Comparison of ENCODE assay signal across 8 mouse cellular contexts in genomic region chr13:36612785-36613750, GRCm38 (mm10).
DNase-seq lines count a peak whose midpoint lies in the region; ATAC-seq and TF ChIP-seq lines count a peak whose summit lies in the region.

No protein-coding gene starts in this region.

- intact Hi-C loops in gastrocnemius, postnatal 14 days (cut with DNase I; ENCODE audit: low total_unique reads): no loop called here

- TF ChIP-seq CTCF in cerebellum, adult 2 months (IDR thresholded peaks at IDR 0.05; ENCODE audit: borderline replicate concordance, insufficient read depth, low read depth, low read length): no peak
- no peak for TF ChIP-seq CTCF in liver, postnatal 0 days (IDR thresholded peaks at IDR 0.05; ENCODE audit: low read depth)

- peak; percentile 44 to 49 for DNase-seq in cerebellum, adult 2 months
- peak; percentile 15 to 26 for DNase-seq in layer of hippocampus, postnatal 25 days (ENCODE audit: extremely low spot score in 1 of 2, low spot score in 1 of 2)
- DNase-seq in ovary, adult 18-20 months (ENCODE audit: low spot score): no peak
- no peak for DNase-seq in adrenal gland, postnatal 14 days
- DNase-seq in liver, postnatal 0 days: no peak
- no peak for DNase-seq in gastrocnemius, postnatal 14 days

- 14% methylated on average over 23 of the region's 23 CpGs for WGBS in cerebellum, adult 2 months
- WGBS in forebrain, embryonic 15.5 days: 7% methylated on average over 23 of the region's 23 CpGs
- 43% methylated on average over 23 of the region's 23 CpGs for WGBS in neural tube, embryonic 15.5 days
- 69% methylated on average over 23 of the region's 23 CpGs for WGBS in liver, postnatal 0 days (ENCODE audit: insufficient replicate concordance)

- no peaks in the 10 kb centered on the region for H3K36me3 ChIP-seq in forebrain, embryonic 15.5 days
- H3K36me3 ChIP-seq in neural tube, embryonic 15.5 days: no peaks in the 10 kb centered on the region
- H3K36me3 ChIP-seq in liver, postnatal 0 days (replicated peaks; ENCODE audit: insufficient read depth, low read length): no peaks in the 10 kb centered on the region

- H3K4me3 ChIP-seq in cerebellum, adult 2 months (replicated peaks; ENCODE audit: insufficient read depth, low read depth, low read length): peak overlapping the region; percentile 55
- peak overlapping the region; percentile 36 for H3K4me3 ChIP-seq in forebrain, embryonic 15.5 days
- H3K4me3 ChIP-seq in neural tube, embryonic 15.5 days (replicated peaks): peak overlapping the region; percentile 20
- no peak overlapping the region for H3K4me3 ChIP-seq in liver, postnatal 0 days (ENCODE audit: low read depth, low read length)

- no peaks in the 10 kb centered on the region for H3K9me3 ChIP-seq in forebrain, embryonic 15.5 days
- no peaks in the 10 kb centered on the region for H3K9me3 ChIP-seq in neural tube, embryonic 15.5 days (replicated peaks)
- no peaks in the 10 kb centered on the region for H3K9me3 ChIP-seq in liver, postnatal 0 days (ENCODE audit: low read length)

- H3K9ac ChIP-seq in forebrain, embryonic 15.5 days (replicated peaks): peak overlapping the region; percentile 45
- no peak overlapping the region for H3K9ac ChIP-seq in neural tube, embryonic 15.5 days (replicated peaks)
- H3K9ac ChIP-seq in liver, postnatal 0 days (replicated peaks): no peak overlapping the region

- H3K27me3 ChIP-seq in cerebellum, adult 2 months (ENCODE audit: control insufficient read depth, insufficient read depth, low read length): no peaks in the 10 kb centered on the region
- no peaks in the 10 kb centered on the region for H3K27me3 ChIP-seq in forebrain, embryonic 15.5 days
- H3K27me3 ChIP-seq in neural tube, embryonic 15.5 days (replicated peaks): no peaks in the 10 kb centered on the region
- no peaks in the 10 kb centered on the region for H3K27me3 ChIP-seq in liver, postnatal 0 days (ENCODE audit: insufficient read depth, low read length)

- H3K27ac ChIP-seq in cerebellum, adult 2 months (ENCODE audit: insufficient read depth, low read length): no peak overlapping the region
- peak overlapping the region; percentile 88 for H3K27ac ChIP-seq in forebrain, embryonic 15.5 days (replicated peaks)
- peak overlapping the region; percentile 76 for H3K27ac ChIP-seq in neural tube, embryonic 15.5 days (replicated peaks)
- no peak overlapping the region for H3K27ac ChIP-seq in liver, postnatal 0 days (ENCODE audit: low read depth)

- peak overlapping the region; percentile 45 for H3K4me2 ChIP-seq in forebrain, embryonic 15.5 days (replicated peaks)
- H3K4me2 ChIP-seq in neural tube, embryonic 15.5 days: peak overlapping the region; percentile 46
- no peak overlapping the region for H3K4me2 ChIP-seq in liver, postnatal 0 days (ENCODE audit: low read depth, low read length)

- peak; percentile 90 for ATAC-seq in forebrain, embryonic 15.5 days (replicated peaks)
- peak; percentile 90 for ATAC-seq in neural tube, embryonic 15.5 days (ENCODE audit: low FRiP score)
- no peak for ATAC-seq in liver, postnatal 0 days

- TF ChIP-seq EP300 in liver, postnatal 0 days (IDR thresholded peaks at IDR 0.05; ENCODE audit: low read depth): no peak

- TF ChIP-seq POLR2A in cerebellum, adult 2 months (IDR thresholded peaks at IDR 0.05; ENCODE audit: borderline replicate concordance, insufficient read depth, low read length): no peak

- H3K4me1 ChIP-seq in cerebellum, adult 2 months (ENCODE audit: control insufficient read depth, insufficient read depth, low read length): no peaks in the 10 kb centered on the region
- peaks cover 12% of the 10 kb centered on the region for H3K4me1 ChIP-seq in forebrain, embryonic 15.5 days
- H3K4me1 ChIP-seq in neural tube, embryonic 15.5 days: peaks cover 15% of the 10 kb centered on the region
- peaks cover 5% of the 10 kb centered on the region; the same call in 1 of the 2 replicates for H3K4me1 ChIP-seq in liver, postnatal 0 days (ENCODE audit: insufficient read depth)

Comparison
In these comparisons a context has a peak if more than half of its experiments do, and no peak if none do; other contexts are left out.
1. DNase-seq: peak in cerebellum, adult 2 months (2 of 2) and layer of hippocampus, postnatal 25 days (2 of 2); none in ovary, adult 18-20 months (single experiment), adrenal gland, postnatal 14 days (single experiment), liver, postnatal 0 days (single experiment) and gastrocnemius, postnatal 14 days (single experiment).
2. H3K27ac ChIP-seq: peak in forebrain, embryonic 15.5 days (single experiment) and neural tube, embryonic 15.5 days (single experiment); none in cerebellum, adult 2 months (single experiment) and liver, postnatal 0 days (single experiment).